Mouse (Mus musculus): ENCODE results near the gene Zfp800. TPM values are rescaled to one million over a fixed set of nuclear protein-coding genes. Genes with fewer than 3 reads are reported as not detected.

Zfp800 gene
- polyA plus RNA-seq, 1 experiment: 8.5 TPM

- no peak for DNase-seq
- H3K36me3 ChIP-seq (ENCODE audit: control insufficient read depth, insufficient read depth, low read length): peaks cover 28% of the 10 kb centered on the region
- H3K27ac ChIP-seq (ENCODE audit: control insufficient read depth, insufficient read depth, low read length): no peak overlapping the region
- WGBS: 93% methylated on average over 2 of the region's 2 CpGs
- H3K4me3 ChIP-seq (ENCODE audit: control insufficient read depth, insufficient read depth, low read length): no peak overlapping the region
- H3K4me1 ChIP-seq (replicated peaks; ENCODE audit: control insufficient read depth, insufficient read depth, low read length): no peaks in the 10 kb centered on the region
- TF ChIP-seq POLR2A (IDR thresholded peaks at IDR 0.05; ENCODE audit: control insufficient read depth, extremely low read depth, insufficient read depth, low read length, poor library complexity) (no peak), CTCF (IDR thresholded peaks at IDR 0.05; ENCODE audit: borderline replicate concordance, control insufficient read depth, extremely low read depth, insufficient read depth, low read length, poor library complexity) (no peak)
- no peaks in the 10 kb centered on the region for H3K27me3 ChIP-seq (ENCODE audit: control insufficient read depth, insufficient read depth, low read length)
These were observed 149.6 kb downstream of the Zfp800 start for GRCm38 (mm10) chr6:28248211-28248610.

GRCm38 (mm10) chr6:28232618-28233361 is 165.0 kb downstream of the Zfp800 start:
- WGBS: 97% methylated on average over 7 of the region's 7 CpGs
- TF ChIP-seq CTCF (IDR thresholded peaks at IDR 0.05; ENCODE audit: borderline replicate concordance, control insufficient read depth, extremely low read depth, insufficient read depth, low read length, poor library complexity) (no peak), POLR2A (IDR thresholded peaks at IDR 0.05; ENCODE audit: control insufficient read depth, extremely low read depth, insufficient read depth, low read length, poor library complexity) (no peak)
- Histone ChIP-seq H3K36me3 (ENCODE audit: control insufficient read depth, insufficient read depth, low read length) (no peaks in the 10 kb centered on the region), H3K4me3 (ENCODE audit: control insufficient read depth, insufficient read depth, low read length) (no peak overlapping the region), H3K27ac (ENCODE audit: control insufficient read depth, insufficient read depth, low read length) (no peak overlapping the region), H3K4me1 (replicated peaks; ENCODE audit: control insufficient read depth, insufficient read depth, low read length) (no peaks in the 10 kb centered on the region), H3K27me3 (ENCODE audit: control insufficient read depth, insufficient read depth, low read length) (no peaks in the 10 kb centered on the region)
- no peak for DNase-seq

- Histone ChIP-seq H3K27me3 (ENCODE audit: control insufficient read depth, insufficient read depth, low read length) (no peaks in the 10 kb centered on the region), H3K27ac (ENCODE audit: control insufficient read depth, insufficient read depth, low read length) (no peak overlapping the region), H3K36me3 (ENCODE audit: control insufficient read depth, insufficient read depth, low read length) (no peaks in the 10 kb centered on the region), H3K4me1 (replicated peaks; ENCODE audit: control insufficient read depth, insufficient read depth, low read length) (no peaks in the 10 kb centered on the region), H3K4me3 (ENCODE audit: control insufficient read depth, insufficient read depth, low read length) (no peak overlapping the region)
- 86% methylated on average over 3 of the region's 3 CpGs for WGBS
- TF ChIP-seq POLR2A (IDR thresholded peaks at IDR 0.05; ENCODE audit: control insufficient read depth, extremely low read depth, insufficient read depth, low read length, poor library complexity) (no peak), CTCF (IDR thresholded peaks at IDR 0.05; ENCODE audit: borderline replicate concordance, control insufficient read depth, extremely low read depth, insufficient read depth, low read length, poor library complexity) (no peak)
- no peak for DNase-seq
These were observed 169.7 kb downstream of the Zfp800 start for GRCm38 (mm10) chr6:28228085-28228484.

GRCm38 (mm10) chr6:28221017-28221416 is 176.8 kb downstream of the Zfp800 start:
- DNase-seq: no peak
- no peaks in the 10 kb centered on the region for H3K27me3 ChIP-seq (ENCODE audit: control insufficient read depth, insufficient read depth, low read length)
- no peaks in the 10 kb centered on the region for H3K36me3 ChIP-seq (ENCODE audit: control insufficient read depth, insufficient read depth, low read length)
- no peaks in the 10 kb centered on the region for H3K4me1 ChIP-seq (replicated peaks; ENCODE audit: control insufficient read depth, insufficient read depth, low read length)
- no peak for TF ChIP-seq POLR2A (IDR thresholded peaks at IDR 0.05; ENCODE audit: control insufficient read depth, extremely low read depth, insufficient read depth, low read length, poor library complexity)
- no peak for TF ChIP-seq CTCF (IDR thresholded peaks at IDR 0.05; ENCODE audit: borderline replicate concordance, control insufficient read depth, extremely low read depth, insufficient read depth, low read length, poor library complexity)
- 97% methylated on average over 4 of the region's 4 CpGs for WGBS
- H3K4me3 ChIP-seq (ENCODE audit: control insufficient read depth, insufficient read depth, low read length): no peak overlapping the region
- H3K27ac ChIP-seq (ENCODE audit: control insufficient read depth, insufficient read depth, low read length): no peak overlapping the region

- no peaks in the 10 kb centered on the region for H3K27me3 ChIP-seq (ENCODE audit: control insufficient read depth, insufficient read depth, low read length)
- no peak overlapping the region for H3K27ac ChIP-seq (ENCODE audit: control insufficient read depth, insufficient read depth, low read length)
- TF ChIP-seq CTCF (IDR thresholded peaks at IDR 0.05; ENCODE audit: borderline replicate concordance, control insufficient read depth, extremely low read depth, insufficient read depth, low read length, poor library complexity) (no peak), POLR2A (IDR thresholded peaks at IDR 0.05; ENCODE audit: control insufficient read depth, extremely low read depth, insufficient read depth, low read length, poor library complexity) (no peak)
- H3K4me3 ChIP-seq (ENCODE audit: control insufficient read depth, insufficient read depth, low read length): no peak overlapping the region
- no peaks in the 10 kb centered on the region for H3K36me3 ChIP-seq (ENCODE audit: control insufficient read depth, insufficient read depth, low read length)
- no peak for DNase-seq
- WGBS: 97% methylated on average over 8 of the region's 8 CpGs
- no peaks in the 10 kb centered on the region for H3K4me1 ChIP-seq (replicated peaks; ENCODE audit: control insufficient read depth, insufficient read depth, low read length)
These were observed 179.4 kb downstream of the Zfp800 start for GRCm38 (mm10) chr6:28218386-28218785.

GRCm38 (mm10) chr6:28215268-28215954 is 182.4 kb downstream of the Zfp800 start:
- H3K4me3 ChIP-seq (ENCODE audit: control insufficient read depth, insufficient read depth, low read length): peak overlapping the region; percentile 48
- H3K36me3 ChIP-seq (ENCODE audit: control insufficient read depth, insufficient read depth, low read length): no peaks in the 10 kb centered on the region
- 5% methylated on average over 87 of the region's 87 CpGs for WGBS
- no peak overlapping the region for H3K27ac ChIP-seq (ENCODE audit: control insufficient read depth, insufficient read depth, low read length)
- no peaks in the 10 kb centered on the region for H3K27me3 ChIP-seq (ENCODE audit: control insufficient read depth, insufficient read depth, low read length)
- H3K4me1 ChIP-seq (replicated peaks; ENCODE audit: control insufficient read depth, insufficient read depth, low read length): no peaks in the 10 kb centered on the region
- peak; percentile 66 for DNase-seq
- peak; percentile 55; the same call in 1 of the 2 replicates for TF ChIP-seq CTCF (IDR thresholded peaks at IDR 0.05; ENCODE audit: borderline replicate concordance, control insufficient read depth, extremely low read depth, insufficient read depth, low read length, poor library complexity)
- 0 out of 2 replicates have a peak, but pooled peaks have one; percentile 49 for TF ChIP-seq POLR2A (IDR thresholded peaks at IDR 0.05; ENCODE audit: control insufficient read depth, extremely low read depth, insufficient read depth, low read length, poor library complexity)
